Mouse (Mus musculus) limb, embryonic 12.5 days (tissue): Measurements from ENCODE around the gene Esp3. TPM values are rescaled to one million over a fixed set of nuclear protein-coding genes. Genes with fewer than 3 reads are reported as not detected.
"Not testable (repeated sequence)": the region's sequence is repeated elsewhere in the genome, so short reads cannot be mapped to it uniquely, and the experiment has no call there.

Experiments
- ATAC-seq: fragments of 200-750 bp; cut with Nextera tagmentation; 2 replicates; pipeline ENCODE4 v1.8.0; 2017; ENCODE audit warnings: low read depth, moderate TSS enrichment; ENCODE audit not compliant: insufficient number of reproducible peaks, insufficient read depth, low FRiP score, low TSS enrichment
- H3K27ac ChIP-seq: fragments of 300-500 bp; sonication (generic); 2 replicates; pipeline ENCODE4 v1.5.1; 2016; ENCODE audit warnings: mild to moderate bottlenecking, moderate library complexity
- H3K27me3 ChIP-seq: fragments of 300-500 bp; sonication (generic); 2 replicates; pipeline ENCODE4 v1.6.1; 2016; ENCODE audit warnings: mild to moderate bottlenecking, moderate library complexity
- H3K36me3 ChIP-seq: fragments of 300-500 bp; sonication (generic); 2 replicates; pipeline ENCODE4 v1.6.1; 2016; ENCODE audit warnings: mild to moderate bottlenecking, moderate library complexity
- H3K4me1 ChIP-seq: fragments of 300-500 bp; sonication (generic); replicated peaks from 2 replicates; pipeline ENCODE4 v1.6.1; 2016
- H3K4me2 ChIP-seq: fragments of 300-500 bp; sonication (generic); 2 replicates; pipeline ENCODE4 v1.6.1; 2016; ENCODE audit warnings: mild to moderate bottlenecking, moderate library complexity
- H3K4me3 ChIP-seq: fragments of 300-500 bp; sonication (generic); replicated peaks from 2 replicates; pipeline ENCODE4 v1.5.1; 2016; ENCODE audit warnings: mild to moderate bottlenecking
- H3K9ac ChIP-seq: fragments of 300-500 bp; sonication (generic); replicated peaks from 2 replicates; pipeline ENCODE4 v1.6.1; 2016; ENCODE audit warnings: mild to moderate bottlenecking, moderate library complexity
- H3K9me3 ChIP-seq: fragments of 300-500 bp; sonication (generic); 2 replicates; pipeline ENCODE4 v1.6.1; 2016; ENCODE audit warnings: mild to moderate bottlenecking, moderate library complexity
- WGBS: fragments of 180-500 bp; shearing (Covaris S2); methylation state at CpG from one replicate; pipeline ENCODE4 v1.1.7; 2016; 5-methylcytosine and 5-hydroxymethylcytosine counted together
- polyA plus RNA-seq: library from polyadenylated mRNA; unstranded; fragments of >200 nt; fragmentation: Nextera tagmentation; extraction: Ambion mirVana; gene quantifications from 2 replicates; pipeline ENCODE4 v1.2.1, GENCODE M21; 2016

Esp3 gene
- not detected in 2 replicates for polyA plus RNA-seq

GRCm38 (mm10) chr17:40631775-40632174 lies at the start of gene Esp3:
Esp3 (plus strand) TSS chr17:40632075.
- H3K36me3 ChIP-seq, H3K4me3 ChIP-seq, H3K9me3 ChIP-seq, ATAC-seq, H3K9ac ChIP-seq, H3K4me1 ChIP-seq, H3K27ac ChIP-seq, H3K27me3 ChIP-seq, H3K4me2 ChIP-seq: not testable (repeated sequence)
- 84% methylated on average over 1 of the region's 1 CpGs for WGBS

- 49% methylated on average over 6 of the region's 6 CpGs for WGBS
- H3K9ac ChIP-seq, H3K4me2 ChIP-seq, H3K9me3 ChIP-seq, ATAC-seq, H3K36me3 ChIP-seq, H3K27ac ChIP-seq, H3K4me3 ChIP-seq, H3K4me1 ChIP-seq, H3K27me3 ChIP-seq: not testable (repeated sequence)
Observed at GRCm38 (mm10) chr17:40583906-40584305, 48.0 kb upstream of the Esp3 start.

- H3K4me3 ChIP-seq: no peak overlapping the region
- no peak overlapping the region for H3K4me2 ChIP-seq
- no peaks in the 10 kb centered on the region for H3K27me3 ChIP-seq
- H3K36me3 ChIP-seq: no peaks in the 10 kb centered on the region
- no peak for ATAC-seq
- H3K9me3 ChIP-seq: no peaks in the 10 kb centered on the region
- H3K9ac ChIP-seq: no peak overlapping the region
- H3K27ac ChIP-seq: no peak overlapping the region
- H3K4me1 ChIP-seq: no peaks in the 10 kb centered on the region
Observed at GRCm38 (mm10) chr17:40591297-40591696, 40.6 kb upstream of the Esp3 start.

- Histone ChIP-seq H3K27me3 (no peaks in the 10 kb centered on the region), H3K4me1 (no peaks in the 10 kb centered on the region), H3K9me3 (no peaks in the 10 kb centered on the region), H3K4me3 (no peak within 1 kb of the TSS), H3K36me3 (no peaks in the 10 kb centered on the region), H3K4me2 (no peak within 1 kb of the TSS), H3K27ac (no peak within 1 kb of the TSS), H3K9ac (no peak within 1 kb of the TSS)
- no peak for ATAC-seq
Observed at GRCm38 (mm10) chr17:40598294-40598693, 33.6 kb upstream of the Esp3 start, which contains the start of gene Esp4. Esp4 (plus strand) TSS chr17:40598594.

GRCm38 (mm10) chr17:40662118-40662679 lies 30.3 kb downstream of the Esp3 start:
- H3K27me3 ChIP-seq, H3K4me3 ChIP-seq, H3K36me3 ChIP-seq, H3K4me2 ChIP-seq, H3K9me3 ChIP-seq, H3K4me1 ChIP-seq, H3K27ac ChIP-seq, H3K9ac ChIP-seq, ATAC-seq: not testable (repeated sequence)
- 82% methylated on average over 8 of the region's 9 CpGs for WGBS

GRCm38 (mm10) chr17:40663161-40663811 lies 31.4 kb downstream of the Esp3 start:
- WGBS: 83% methylated on average over 12 of the region's 12 CpGs
- ATAC-seq, H3K9me3 ChIP-seq, H3K4me3 ChIP-seq, H3K36me3 ChIP-seq, H3K4me2 ChIP-seq, H3K4me1 ChIP-seq, H3K27me3 ChIP-seq, H3K27ac ChIP-seq, H3K9ac ChIP-seq: not testable (repeated sequence)

Other genes starting within 250 kb of the Esp3 start
- gene Esp8, start 112.1 kb upstream of the Esp3 start, polyA plus RNA-seq: not detected in 2 replicates
- not detected in 2 replicates for gene Esp6, start 70.6 kb upstream of the Esp3 start, polyA plus RNA-seq
- gene Esp4, start 33.5 kb upstream of the Esp3 start, polyA plus RNA-seq: not detected in 2 replicates
- gene Esp1, start 95.0 kb downstream of the Esp3 start, polyA plus RNA-seq: not detected in 2 replicates
- not detected in 2 replicates for gene Crisp2, start 174.9 kb downstream of the Esp3 start, polyA plus RNA-seq
- 2.5 and 2.9 TPM in 2 replicates for gene Rhag, start 179.1 kb downstream of the Esp3 start, polyA plus RNA-seq
- gene 9130008F23Rik, start 248.5 kb downstream of the Esp3 start, polyA plus RNA-seq: 1.1 and 1.5 TPM in 2 replicates